Mouse (Mus musculus) T-helper 1 cell (primary cell): Measurements from ENCODE around the gene Srgap1.

Experiments
- in situ Hi-C: fragments of 300-600 bp; cut with MboI, MseI; formaldehyde crosslinking; loops from one replicate; pipeline ENCODE4 v1.15.1; 2025; ENCODE audit warnings: high pct_unique_total_duplicates

Gene Srgap1

GRCm38 (mm10) chr10:122017743-122018142 is 29.4 kb downstream of the Srgap1 start:
- in situ Hi-C loops, result no loop called here

- in situ Hi-C loops, result no loop called here
Observed at GRCm38 (mm10) chr10:122017063-122017462, 30.1 kb downstream of the Srgap1 start.

- in situ Hi-C loops, result no loop called here
Observed at GRCm38 (mm10) chr10:122016631-122017030, 30.5 kb downstream of the Srgap1 start.

- in situ Hi-C loops, result no loop called here
Observed at GRCm38 (mm10) chr10:122012321-122012720, 34.8 kb downstream of the Srgap1 start.

GRCm38 (mm10) chr10:122008731-122009391 is 38.3 kb downstream of the Srgap1 start:
- in situ Hi-C loops, result no loop called here

- in situ Hi-C loops, result no loop called here
Observed at GRCm38 (mm10) chr10:122008370-122008730, 38.8 kb downstream of the Srgap1 start.

- in situ Hi-C loops, result no loop called here
Observed at GRCm38 (mm10) chr10:122006606-122007005, 40.5 kb downstream of the Srgap1 start.

GRCm38 (mm10) chr10:122006151-122006550 is 41.0 kb downstream of the Srgap1 start:
- in situ Hi-C loops, result no loop called here

- in situ Hi-C loops, result no loop called here
Observed at GRCm38 (mm10) chr10:122005560-122005959, 41.6 kb downstream of the Srgap1 start.

- in situ Hi-C loops, result no loop called here
Observed at GRCm38 (mm10) chr10:122002930-122003329, 44.2 kb downstream of the Srgap1 start.

- in situ Hi-C loops, result no loop called here
Observed at GRCm38 (mm10) chr10:121998806-121999205, 48.3 kb downstream of the Srgap1 start.

GRCm38 (mm10) chr10:121996500-121996899 is 50.6 kb downstream of the Srgap1 start:
- in situ Hi-C loops, result no loop called here

- in situ Hi-C loops, result no loop called here
Observed at GRCm38 (mm10) chr10:121995448-121995847, 51.7 kb downstream of the Srgap1 start.

GRCm38 (mm10) chr10:121994660-121995059 is 52.5 kb downstream of the Srgap1 start:
- in situ Hi-C loops, result no loop called here

- in situ Hi-C loops, result no loop called here
Observed at GRCm38 (mm10) chr10:121992609-121993008, 54.5 kb downstream of the Srgap1 start.

GRCm38 (mm10) chr10:121986997-121987396 is 60.1 kb downstream of the Srgap1 start:
- in situ Hi-C loops, result no loop called here

GRCm38 (mm10) chr10:121984887-121985286 is 62.2 kb downstream of the Srgap1 start:
- in situ Hi-C loops, result no loop called here

- in situ Hi-C loops, result no loop called here
Observed at GRCm38 (mm10) chr10:121983993-121984610, 63.0 kb downstream of the Srgap1 start.

- in situ Hi-C loops, result no loop called here
Observed at GRCm38 (mm10) chr10:121975330-121975729, 71.8 kb downstream of the Srgap1 start.

GRCm38 (mm10) chr10:121974591-121974990 is 72.5 kb downstream of the Srgap1 start:
- in situ Hi-C loops, result no loop called here

- in situ Hi-C loops, result no loop called here
Observed at GRCm38 (mm10) chr10:121973281-121973680, 73.8 kb downstream of the Srgap1 start.

- in situ Hi-C loops, result no loop called here
Observed at GRCm38 (mm10) chr10:121972249-121972892, 74.7 kb downstream of the Srgap1 start.

- in situ Hi-C loops, result no loop called here
Observed at GRCm38 (mm10) chr10:121971658-121972057, 75.5 kb downstream of the Srgap1 start.
